Comparison of ENCODE assay signal across 8 mouse cellular contexts in the genomic region with DNA sequence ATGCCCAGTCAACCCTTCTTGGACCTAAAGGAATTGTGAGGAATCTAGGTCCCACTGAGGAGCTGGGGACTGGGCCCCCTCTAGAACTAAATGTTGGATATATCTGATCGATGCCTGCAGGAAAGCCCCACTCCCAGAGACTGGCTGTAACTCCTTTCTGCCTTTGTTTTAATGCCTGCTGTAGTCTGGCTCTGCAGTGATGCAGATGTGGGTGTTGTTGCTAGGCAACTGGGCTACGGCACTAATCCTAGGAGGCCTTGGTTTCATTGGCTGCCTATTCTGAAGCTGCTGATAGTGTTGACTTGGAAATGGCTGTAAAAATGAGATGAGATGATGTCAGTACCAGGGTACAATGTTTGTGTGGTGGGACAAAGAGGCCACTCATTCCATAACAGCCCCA.
A peak's percentile ranks its signal among the peaks of the same experiment; 100 is the strongest.
DNase-seq lines count a peak whose midpoint lies in the region; ATAC-seq and TF ChIP-seq lines count a peak whose summit lies in the region.

No protein-coding gene starts in this region.

- no peak overlapping the region for H3K27ac ChIP-seq in thymus, adult 2 months (ENCODE audit: control insufficient read depth, insufficient read depth, low read length)

- no peak for DNase-seq in cerebellum, adult 8-10 months
- peak; percentile 78 to 91 for DNase-seq in frontal cortex, postnatal 36 days (ENCODE audit: low spot score in 2 of 2)
- DNase-seq in left cerebral cortex, postnatal 10 days (ENCODE audit: extremely low spot score in 1 of 2, low spot score in 2 of 2), result peak; percentile 69 to 88
- peak; percentile 44 for DNase-seq in retina, adult 2 months (ENCODE audit: low read depth, low spot score)
- no peak for DNase-seq in thymus, adult 2 months
- DNase-seq in ovary, postnatal 14 days (ENCODE audit: low spot score), result no peak
- no peak for DNase-seq in cerebellum, adult 9-11 months

- WGBS in thymus, adult 2 months, result 78% methylated on average over 2 of the region's 2 CpGs

- H3K27me3 ChIP-seq in thymus, adult 2 months (ENCODE audit: control insufficient read depth, insufficient read depth, low read length), result no peaks in the 10 kb centered on the region

- H3K4me1 ChIP-seq in thymus, adult 2 months (replicated peaks; ENCODE audit: control insufficient read depth, insufficient read depth, low read length), result no peaks in the 10 kb centered on the region

- H3K36me3 ChIP-seq in thymus, adult 2 months (ENCODE audit: control insufficient read depth, insufficient read depth, low read length), result no peaks in the 10 kb centered on the region

- TF ChIP-seq CTCF in thymus, adult 2 months (IDR thresholded peaks at IDR 0.05; ENCODE audit: borderline replicate concordance, control insufficient read depth, extremely low read depth, insufficient read depth, low read length, poor library complexity), result no peak

- 0 out of 2 replicates have a peak, but pooled peaks have one; percentile 20 for ATAC-seq in cerebellum, adult (ENCODE audit: insufficient number of reproducible peaks, low FRiP score, low TSS enrichment)

- no peak for TF ChIP-seq POLR2A in thymus, adult 2 months (IDR thresholded peaks at IDR 0.05; ENCODE audit: control insufficient read depth, extremely low read depth, insufficient read depth, low read length, poor library complexity)

- intact Hi-C loops in left cerebral cortex, postnatal 10 days (cut with DNase I), result no loop called here

- H3K4me3 ChIP-seq in thymus, adult 2 months (ENCODE audit: control insufficient read depth, insufficient read depth, low read length), result no peak overlapping the region

Comparison
In these comparisons a context has a peak if more than half of its experiments do, and no peak if none do; other contexts are left out.
1. DNase-seq: peak in frontal cortex, postnatal 36 days (2 of 2), left cerebral cortex, postnatal 10 days (2 of 2) and retina, adult 2 months (single experiment); none in cerebellum, adult 8-10 months (single experiment), thymus, adult 2 months (single experiment), ovary, postnatal 14 days (single experiment) and cerebellum, adult 9-11 months (single experiment).